Mouse (Mus musculus): Measurements from ENCODE around the gene Selenoi.

- TF ChIP-seq POLR2A (IDR thresholded peaks at IDR 0.05; ENCODE audit: control insufficient read depth, extremely low read depth, insufficient read depth, low read length, poor library complexity) (no peak), CTCF (IDR thresholded peaks at IDR 0.05; ENCODE audit: borderline replicate concordance, control insufficient read depth, extremely low read depth, insufficient read depth, low read length, poor library complexity) (no peak)
Measured at GRCm38 (mm10) chr5:30230901-30231300, 1.5 kb upstream of the Selenoi start.

Data from thymus, adult 2 months (tissue).